Mouse (Mus musculus) forelimb bud, embryonic 11.5 days (tissue): ENCODE results near the gene Ip6k1.
A peak's percentile ranks its signal among the peaks of the same experiment; 100 is the strongest.
"Not testable (repeated sequence)": the region's sequence is repeated elsewhere in the genome, so short reads cannot be mapped to it uniquely, and the experiment has no call there.

ENCODE experiments used
- DNase-seq: peaks from one replicate; pipeline ENCODE4 v3.0.0-alpha.2; 2012; ENCODE audit warnings: low read depth, low spot score

The Ip6k1 gene

DNA sequence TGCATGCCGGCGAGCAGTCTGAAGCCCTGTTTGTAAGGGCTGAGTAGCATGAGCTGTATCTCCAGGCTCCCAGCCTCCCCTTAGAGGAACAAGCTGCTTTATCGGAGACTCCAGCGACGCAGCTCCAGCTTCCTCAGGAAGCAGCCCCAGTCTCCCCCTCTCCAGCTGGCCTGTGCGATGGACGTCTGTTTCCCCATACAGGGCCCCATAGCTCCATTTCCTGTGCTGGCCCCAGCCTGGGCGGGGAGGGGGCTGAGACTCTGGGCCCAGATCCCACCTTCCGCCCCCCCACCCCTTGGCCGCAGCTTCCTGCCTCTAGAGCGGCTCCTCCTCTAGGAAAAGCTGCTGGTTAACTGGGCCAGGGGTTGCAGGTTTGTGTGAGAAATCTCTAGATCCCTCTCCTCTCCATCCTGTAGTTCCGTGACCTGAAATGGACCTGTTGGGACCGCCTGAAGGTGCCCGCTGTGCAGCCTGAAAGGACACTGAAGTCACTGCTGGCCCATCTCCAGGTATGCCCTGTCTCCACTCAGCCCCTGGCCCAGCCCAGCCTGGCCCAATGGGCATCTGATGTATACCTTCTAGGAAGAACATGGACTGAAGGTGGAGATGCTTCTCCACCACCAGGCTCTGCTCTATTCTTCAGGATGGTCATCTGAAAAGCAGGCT is 19.5 kb upstream of the Ip6k1 start, which contains the start of gene Gm20661:
Gene Gm20661 (plus strand): TSS at position 378 of the 666 bp plus-strand sequence.
- DNase-seq, result peak; percentile 92

GRCm38 (mm10) chr9:107983421-107983890 is 18.8 kb upstream of the Ip6k1 start:
- DNase-seq, result peak; percentile 95

DNA sequence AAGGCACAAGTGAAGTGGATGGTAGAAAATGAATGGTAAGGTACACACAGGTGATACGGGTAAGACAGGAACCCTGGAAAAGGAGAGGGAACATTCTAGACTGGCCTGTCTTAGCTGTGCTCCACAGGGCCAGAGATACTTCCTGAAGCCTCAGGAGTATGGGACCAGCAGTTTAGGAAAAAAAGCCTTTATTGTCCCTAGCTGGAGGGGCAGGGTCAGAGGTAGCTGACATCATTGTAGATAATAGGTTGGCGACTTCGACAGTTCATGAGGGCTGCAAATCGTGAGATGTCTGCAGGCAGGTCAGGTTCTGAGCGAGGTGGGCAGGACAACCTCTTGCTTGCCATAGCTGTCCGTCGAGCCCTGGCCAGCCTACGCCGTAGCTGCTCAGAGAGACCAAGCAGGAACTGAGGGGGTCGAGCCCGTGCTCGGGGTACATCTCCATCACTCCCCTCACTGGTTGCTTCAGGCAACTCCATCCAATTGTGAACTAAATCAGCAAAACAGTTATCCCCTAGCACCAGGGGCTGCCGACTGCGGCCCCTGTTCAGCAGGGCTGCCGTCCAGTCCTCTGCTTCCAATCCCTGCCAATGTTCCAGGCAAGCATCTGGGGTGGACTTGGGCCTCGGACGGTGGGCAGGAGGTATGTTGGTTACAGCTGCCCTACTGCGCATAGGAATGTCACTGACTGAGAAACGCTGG is 18.1 kb upstream of the Ip6k1 start:
- no peak for DNase-seq

- DNase-seq, result no peak
Measured at GRCm38 (mm10) chr9:107984754-107985055, 17.6 kb upstream of the Ip6k1 start.

- peak; percentile 83 for DNase-seq
Measured at GRCm38 (mm10) chr9:107985131-107986119, 16.9 kb upstream of the Ip6k1 start, which contains the start of gene Inka1. Gene Inka1, minus strand, starts transcription at chr9:107985879.

- DNase-seq, result peak; percentile 85
Measured at GRCm38 (mm10) chr9:107986376-107986775, 15.9 kb upstream of the Ip6k1 start.

- DNase-seq, result no peak
Measured at GRCm38 (mm10) chr9:107987950-107988349, 14.4 kb upstream of the Ip6k1 start.

DNA sequence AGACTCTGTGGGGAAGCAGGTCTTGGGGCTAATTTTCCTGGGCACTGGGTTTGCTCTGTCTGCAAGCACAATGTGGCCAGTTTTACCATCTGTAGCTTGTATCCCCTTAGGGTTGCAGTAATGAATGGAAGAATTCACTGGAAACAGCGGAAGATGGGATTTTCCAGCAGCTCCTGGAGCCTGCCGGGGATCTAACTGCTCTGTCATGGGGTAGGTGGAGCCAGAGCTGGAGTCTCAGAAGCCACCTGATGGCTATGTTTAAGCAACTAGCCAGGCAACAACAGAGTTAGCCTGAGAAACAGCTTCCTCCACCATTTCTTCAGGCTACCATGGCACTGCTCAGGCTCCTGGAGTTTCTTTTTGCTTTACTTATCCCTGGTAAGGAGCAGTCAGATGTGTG is 10.1 kb upstream of the Ip6k1 start, which contains the start of gene Cdhr4:
Gene Cdhr4 (plus strand): TSS at position 301 of the 400 bp plus-strand sequence.
- DNase-seq, result no peak

GRCm38 (mm10) chr9:107993013-107993412 is 9.3 kb upstream of the Ip6k1 start:
- DNase-seq, result no peak

DNA sequence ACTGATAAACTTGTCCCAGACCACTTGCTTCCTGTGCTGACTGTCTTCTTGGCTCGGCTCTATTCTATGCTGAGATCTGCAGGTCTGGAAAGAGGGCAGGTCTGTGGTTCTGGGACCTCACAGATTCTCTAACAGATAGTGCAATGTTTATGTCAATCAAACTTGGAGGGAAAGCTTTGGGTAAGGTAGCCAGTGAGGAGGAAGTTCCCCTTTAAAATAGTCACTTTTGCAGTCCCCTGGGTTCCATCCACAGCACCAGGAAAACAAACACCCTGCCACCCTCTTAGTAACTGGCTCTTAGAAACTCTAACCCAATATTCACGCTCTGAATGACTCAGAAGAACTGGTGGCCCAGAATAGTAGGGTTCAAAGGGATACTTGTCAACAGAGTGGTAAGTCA is 7.8 kb upstream of the Ip6k1 start:
- no peak for DNase-seq

- DNase-seq, result no peak
Measured at GRCm38 (mm10) chr9:107995513-107995912, 6.8 kb upstream of the Ip6k1 start.

DNA sequence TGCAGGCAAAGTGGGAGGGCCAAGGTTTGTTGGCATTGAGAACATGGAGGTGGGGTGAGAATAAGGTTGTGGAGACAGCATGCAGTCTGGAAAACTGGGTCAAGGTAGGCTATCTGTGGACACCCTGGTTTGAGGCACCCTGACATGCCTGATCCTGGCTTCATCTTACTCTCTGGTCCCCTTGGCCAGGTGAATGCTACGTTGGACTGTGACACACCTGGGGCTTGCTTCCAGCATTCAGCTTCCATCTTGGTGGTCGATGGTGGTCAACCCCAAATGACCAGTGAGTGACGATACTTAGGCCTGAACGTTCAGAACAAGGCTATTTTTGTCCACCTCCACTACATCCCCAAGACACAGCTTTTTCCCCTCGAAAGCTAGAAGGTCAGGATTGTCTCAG is 6.3 kb upstream of the Ip6k1 start, which contains the start of gene Gm20662:
Gene Gm20662 (plus strand): TSS at position 301 of the 400 bp plus-strand sequence.
- DNase-seq, result no peak

- DNase-seq, result no peak
Measured at GRCm38 (mm10) chr9:108002778-108003530, 653 bp downstream of the Ip6k1 start.

- DNase-seq, result no peak
Measured at GRCm38 (mm10) chr9:108003531-108003890, 1.2 kb downstream of the Ip6k1 start.

- no peak for DNase-seq
Measured at GRCm38 (mm10) chr9:108008041-108008440, 5.7 kb downstream of the Ip6k1 start.

DNA sequence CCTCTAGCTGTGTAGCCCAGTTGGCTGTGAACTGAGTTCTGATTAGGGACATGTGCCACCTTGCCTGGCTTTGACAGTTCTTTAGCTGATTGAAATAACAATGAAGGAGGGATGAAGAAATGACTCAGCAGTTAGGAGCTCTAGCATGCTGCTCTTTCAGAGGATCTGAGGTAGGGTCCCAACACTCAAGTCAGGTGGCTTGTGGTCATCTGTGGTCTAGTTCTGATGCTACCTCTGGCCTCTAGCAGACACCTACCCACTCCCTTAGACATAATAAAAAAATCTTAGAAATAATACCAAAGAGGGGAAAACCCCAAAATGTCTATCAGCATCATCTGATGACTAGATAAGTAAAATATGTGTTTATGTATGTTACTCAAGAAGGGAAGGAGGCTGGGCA is 8.1 kb downstream of the Ip6k1 start:
- DNase-seq, result no peak

DNA sequence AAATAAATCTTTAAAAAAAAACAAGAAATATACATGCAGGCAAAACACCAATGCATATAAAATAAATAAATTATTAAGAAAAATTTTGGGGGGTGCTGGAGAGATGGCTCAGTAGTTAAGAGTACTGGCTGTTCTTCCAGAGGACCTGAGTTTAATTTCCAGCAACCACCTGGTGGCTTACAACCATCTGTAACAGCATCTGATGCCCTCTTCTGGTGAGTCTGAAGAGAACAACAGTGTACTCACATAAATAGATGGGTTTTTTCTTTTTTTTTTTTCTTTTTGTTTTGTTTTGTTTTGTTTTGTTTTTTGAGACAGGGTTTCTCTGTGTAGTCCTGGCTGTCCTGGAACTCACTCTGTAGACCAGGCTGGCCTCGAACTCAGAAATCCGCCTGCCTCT is 11.3 kb downstream of the Ip6k1 start:
- not testable (repeated sequence) for DNase-seq

GRCm38 (mm10) chr9:108017127-108017526 is 14.8 kb downstream of the Ip6k1 start:
- no peak for DNase-seq

DNA sequence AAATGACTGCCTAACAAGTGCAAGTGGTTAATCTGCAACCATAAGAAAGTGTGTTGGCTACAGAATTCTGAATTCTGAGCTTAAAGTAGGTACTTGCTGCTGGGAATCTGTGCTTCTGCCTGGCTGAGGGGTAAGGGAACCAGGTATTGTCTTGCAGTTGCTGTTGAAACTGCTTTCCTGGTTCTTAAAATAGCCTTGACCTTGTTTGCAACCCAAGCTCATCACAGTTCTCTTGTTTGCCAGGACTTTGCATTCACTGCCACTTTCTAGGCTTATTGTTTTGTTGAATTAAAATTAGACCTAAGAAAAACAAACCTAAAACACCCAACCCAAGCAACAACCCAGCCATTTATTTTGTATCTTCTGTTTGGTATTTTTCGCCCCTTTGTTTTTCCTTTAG is 18.4 kb downstream of the Ip6k1 start:
- no peak for DNase-seq

DNA sequence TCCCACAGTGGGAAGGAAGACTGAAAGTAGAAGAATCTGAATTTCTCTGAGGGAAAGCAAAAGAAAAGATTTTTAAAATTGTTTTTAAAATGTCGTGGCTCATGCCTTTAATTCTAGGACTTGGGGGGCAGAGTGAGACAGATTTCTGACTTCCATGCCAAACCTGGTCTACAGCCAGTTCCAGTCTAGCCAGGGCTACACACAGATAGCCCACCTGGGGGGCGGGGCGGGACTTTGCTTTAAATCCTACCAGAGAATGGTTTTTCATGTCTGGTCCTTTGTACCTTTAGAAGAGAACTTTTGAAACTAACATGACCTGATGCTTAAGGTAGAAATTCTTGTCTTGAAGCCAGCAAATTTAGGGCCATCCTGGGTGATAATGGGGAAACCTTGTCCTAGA is 20.9 kb downstream of the Ip6k1 start:
- no peak for DNase-seq

GRCm38 (mm10) chr9:108026584-108026983 is 24.3 kb downstream of the Ip6k1 start:
- no peak for DNase-seq
